Mouse (Mus musculus) lung, embryonic 15.5 days (tissue): ENCODE measurements around the gene Senp5. TPM values are rescaled to one million over a fixed set of nuclear protein-coding genes. Genes with fewer than 3 reads are reported as not detected.
A peak's percentile ranks its signal among the peaks of the same experiment; 100 is the strongest.

ENCODE experiments used
- ATAC-seq: fragments of 200-750 bp; cut with Nextera tagmentation; 2 replicates; pipeline ENCODE4 v1.8.0; 2017; ENCODE audit warnings: moderate number of reproducible peaks, borderline replicate concordance; ENCODE audit not compliant: low FRiP score, low TSS enrichment; ENCODE audit errors: extremely low read depth
- H3K27ac ChIP-seq: fragments of 300-500 bp; sonication (generic); 2 replicates; pipeline ENCODE4 v1.5.1; 2015; ENCODE audit warnings: moderate library complexity, mild to moderate bottlenecking, inconsistent platforms
- H3K27me3 ChIP-seq: fragments of 300-500 bp; sonication (generic); 2 replicates; pipeline ENCODE4 v1.6.1; 2015; ENCODE audit warnings: inconsistent platforms
- H3K36me3 ChIP-seq: fragments of 300-500 bp; sonication (generic); 2 replicates; pipeline ENCODE4 v1.6.1; 2015; ENCODE audit warnings: inconsistent platforms
- H3K4me1 ChIP-seq: fragments of 300-500 bp; sonication (generic); 2 replicates; pipeline ENCODE4 v1.6.1; 2015; ENCODE audit warnings: inconsistent platforms
- H3K4me2 ChIP-seq: fragments of 300-500 bp; sonication (generic); 2 replicates; pipeline ENCODE4 v1.6.1; 2015; ENCODE audit warnings: inconsistent platforms, mild to moderate bottlenecking, moderate library complexity
- H3K4me3 ChIP-seq: fragments of 300-500 bp; sonication (generic); 2 replicates; pipeline ENCODE4 v1.5.1; 2015; ENCODE audit warnings: mild to moderate bottlenecking, inconsistent platforms
- H3K9ac ChIP-seq: fragments of 300-500 bp; sonication (generic); 2 replicates; pipeline ENCODE4 v1.6.1; 2015; ENCODE audit warnings: inconsistent platforms
- H3K9me3 ChIP-seq: fragments of 300-500 bp; sonication (generic); 2 replicates; pipeline ENCODE4 v1.6.1; 2016; ENCODE audit warnings: inconsistent platforms
- WGBS: fragments of 180-500 bp; shearing (Covaris S2); methylation state at CpG from one replicate; pipeline ENCODE4 v1.1.7; 2015; 5-methylcytosine and 5-hydroxymethylcytosine counted together
- polyA plus RNA-seq: library from polyadenylated mRNA; unstranded; fragments of >200 nt; fragmentation: Nextera tagmentation; extraction: Ambion mirVana; gene quantifications from 2 replicates; pipeline ENCODE4 v1.2.1, GENCODE M21; 2015

Gene Senp5
- polyA plus RNA-seq, 1 experiment from 2014 or later = 13.5 TPM

DNA sequence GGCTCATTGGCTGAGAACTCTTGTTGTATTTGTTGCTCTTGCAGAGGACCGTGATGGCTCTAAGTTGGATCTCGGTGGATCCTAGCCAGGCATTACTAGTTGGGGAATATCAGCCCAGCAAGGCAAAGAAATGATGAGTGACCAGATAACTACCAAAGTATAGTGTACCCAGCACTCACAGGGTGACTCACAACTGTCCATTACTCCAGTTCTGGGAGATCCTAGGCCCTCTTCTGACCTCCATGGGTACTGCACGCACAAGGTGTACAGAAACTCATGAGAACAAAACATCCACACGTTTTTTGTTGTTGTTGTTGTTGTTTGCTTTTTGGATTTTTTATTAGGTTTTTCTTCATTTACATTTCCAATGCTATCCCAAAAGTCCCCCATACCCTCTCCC lies 66.5 kb downstream of the Senp5 start:
- H3K27ac ChIP-seq = no peak overlapping the region
- WGBS = 86% methylated on average over 4 of the region's 4 CpGs
- peaks cover 26% of the 10 kb centered on the region for H3K4me1 ChIP-seq
- no peaks in the 10 kb centered on the region for H3K36me3 ChIP-seq
- 0 out of 2 replicates have a peak, but pooled peaks cover 4% of the 10 kb centered on the region for H3K9me3 ChIP-seq
- no peak overlapping the region for H3K4me3 ChIP-seq
- no peak for ATAC-seq
- peaks cover 45% of the 10 kb centered on the region for H3K27me3 ChIP-seq
- no peak overlapping the region for H3K4me2 ChIP-seq
- H3K9ac ChIP-seq = no peak overlapping the region

- H3K36me3 ChIP-seq = no peaks in the 10 kb centered on the region
- WGBS = 4% methylated on average over 36 of the region's 36 CpGs
- no peak overlapping the region for H3K27ac ChIP-seq
- peaks cover 26% of the 10 kb centered on the region for H3K4me1 ChIP-seq
- H3K27me3 ChIP-seq = peaks cover 48% of the 10 kb centered on the region
- H3K4me2 ChIP-seq = peak overlapping the region; percentile 52
- no peak for ATAC-seq
- H3K4me3 ChIP-seq = peak overlapping the region; percentile 24
- no peak overlapping the region for H3K9ac ChIP-seq
- H3K9me3 ChIP-seq = 0 out of 2 replicates have a peak, but pooled peaks cover 4% of the 10 kb centered on the region
Observed at GRCm38 (mm10) chr16:31935091-31935979, 67.8 kb downstream of the Senp5 start.

GRCm38 (mm10) chr16:31934550-31935010 lies 68.5 kb downstream of the Senp5 start:
- Histone ChIP-seq H3K27ac (no peak overlapping the region), H3K4me3 (peak overlapping the region; percentile 24; the same call in 1 of the 2 replicates), H3K4me1 (peaks cover 26% of the 10 kb centered on the region), H3K36me3 (no peaks in the 10 kb centered on the region), H3K4me2 (peak overlapping the region; percentile 52; the same call in 1 of the 2 replicates), H3K27me3 (peaks cover 48% of the 10 kb centered on the region), H3K9ac (no peak overlapping the region), H3K9me3 (0 out of 2 replicates have a peak, but pooled peaks cover 4% of the 10 kb centered on the region)
- no peak for ATAC-seq
- 26% methylated on average over 13 of the region's 13 CpGs for whole genome bisulfite sequencing

DNA sequence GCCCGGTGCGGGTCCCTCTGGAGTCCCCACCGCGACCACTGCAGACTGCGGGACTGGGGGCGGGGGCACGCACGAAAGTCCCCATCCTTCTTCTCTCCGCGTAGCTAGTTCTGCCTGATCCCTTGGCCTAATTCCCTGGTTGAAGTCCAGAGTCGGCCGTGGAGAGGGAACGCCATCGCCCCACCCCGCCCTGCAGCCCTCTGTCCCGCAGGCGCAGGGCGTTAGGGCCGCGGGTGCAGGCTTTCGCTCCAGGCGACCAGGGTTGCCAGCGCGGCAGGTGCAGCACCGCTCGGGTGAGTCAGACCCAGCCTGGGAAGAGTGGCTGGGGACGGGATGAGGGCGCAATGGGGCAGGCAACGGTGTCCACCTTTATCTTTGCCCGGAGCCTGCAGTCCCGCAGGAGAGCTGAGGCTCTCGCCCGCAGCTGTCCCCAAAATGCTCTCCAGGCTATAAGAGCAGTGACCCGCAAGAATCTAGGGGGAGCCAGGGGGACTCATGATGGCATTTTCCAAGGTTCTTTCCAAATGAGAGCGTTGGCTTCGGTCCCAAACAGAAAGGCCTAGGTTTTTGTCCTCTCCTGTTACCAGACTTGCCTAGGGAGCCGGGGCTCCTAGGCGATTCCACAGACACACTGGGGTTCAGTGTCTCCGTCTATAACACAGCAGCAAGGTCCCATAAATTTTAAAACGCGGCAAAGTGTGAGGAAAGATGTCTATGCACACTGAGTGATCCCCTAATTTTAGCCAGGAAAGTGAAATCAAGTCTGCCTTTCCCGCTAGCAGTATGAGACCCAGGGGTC lies 69.1 kb downstream of the Senp5 start, which contains the start of gene Pigz:
Gene Pigz, plus strand, starts transcription at position 101 of the 799 bp plus-strand sequence.
- H3K4me3 ChIP-seq = peak within 1 kb of the TSS; percentile 57
- H3K27ac ChIP-seq = peak within 1 kb of the TSS; percentile 42; the same call in 1 of the 2 replicates
- H3K4me2 ChIP-seq = peak within 1 kb of the TSS; percentile 98
- H3K9me3 ChIP-seq = 0 out of 2 replicates have a peak, but pooled peaks cover 4% of the 10 kb centered on the region
- peak within 1 kb of the TSS; percentile 45 for H3K9ac ChIP-seq
- ATAC-seq = no peak
- peaks cover 26% of the 10 kb centered on the region for H3K4me1 ChIP-seq
- H3K27me3 ChIP-seq = peaks cover 48% of the 10 kb centered on the region
- H3K36me3 ChIP-seq = no peaks in the 10 kb centered on the region
- 9% methylated on average over 42 of the region's 42 CpGs for WGBS

GRCm38 (mm10) chr16:31932840-31933697 lies 70.0 kb downstream of the Senp5 start:
- 0 out of 2 replicates have a peak, but pooled peaks cover 4% of the 10 kb centered on the region for H3K9me3 ChIP-seq
- ATAC-seq = peak; percentile 94
- peak overlapping the region; percentile 98 for H3K4me2 ChIP-seq
- H3K4me1 ChIP-seq = peaks cover 26% of the 10 kb centered on the region
- peaks cover 48% of the 10 kb centered on the region for H3K27me3 ChIP-seq
- no peaks in the 10 kb centered on the region for H3K36me3 ChIP-seq
- peak overlapping the region; percentile 57 for H3K4me3 ChIP-seq
- H3K9ac ChIP-seq = peak overlapping the region; percentile 45
- peak overlapping the region; percentile 42; the same call in 1 of the 2 replicates for H3K27ac ChIP-seq
- 1% methylated on average over 50 of the region's 50 CpGs for WGBS

GRCm38 (mm10) chr16:31932255-31932654 lies 70.8 kb downstream of the Senp5 start:
- no peak for ATAC-seq
- 58% methylated on average over 5 of the region's 5 CpGs for WGBS
- peak overlapping the region; percentile 98 for H3K4me2 ChIP-seq
- 0 out of 2 replicates have a peak, but pooled peaks cover under 1% of the 10 kb centered on the region for H3K9me3 ChIP-seq
- H3K4me1 ChIP-seq = peaks cover 26% of the 10 kb centered on the region
- H3K4me3 ChIP-seq = no peak overlapping the region; the same call in 1 of the 2 replicates
- peaks cover 47% of the 10 kb centered on the region for H3K27me3 ChIP-seq
- H3K9ac ChIP-seq = no peak overlapping the region
- H3K36me3 ChIP-seq = no peaks in the 10 kb centered on the region
- no peak overlapping the region for H3K27ac ChIP-seq

- peaks cover 38% of the 10 kb centered on the region for H3K27me3 ChIP-seq
- H3K36me3 ChIP-seq = no peaks in the 10 kb centered on the region
- H3K27ac ChIP-seq = no peak overlapping the region
- no peak overlapping the region for H3K4me2 ChIP-seq
- WGBS = 53% methylated on average over 17 of the region's 17 CpGs
- H3K9me3 ChIP-seq = no peaks in the 10 kb centered on the region
- H3K4me3 ChIP-seq = no peak overlapping the region
- ATAC-seq = no peak
- peaks cover 26% of the 10 kb centered on the region for H3K4me1 ChIP-seq
- H3K9ac ChIP-seq = no peak overlapping the region
Observed at GRCm38 (mm10) chr16:31931330-31931729, 71.8 kb downstream of the Senp5 start.

DNA sequence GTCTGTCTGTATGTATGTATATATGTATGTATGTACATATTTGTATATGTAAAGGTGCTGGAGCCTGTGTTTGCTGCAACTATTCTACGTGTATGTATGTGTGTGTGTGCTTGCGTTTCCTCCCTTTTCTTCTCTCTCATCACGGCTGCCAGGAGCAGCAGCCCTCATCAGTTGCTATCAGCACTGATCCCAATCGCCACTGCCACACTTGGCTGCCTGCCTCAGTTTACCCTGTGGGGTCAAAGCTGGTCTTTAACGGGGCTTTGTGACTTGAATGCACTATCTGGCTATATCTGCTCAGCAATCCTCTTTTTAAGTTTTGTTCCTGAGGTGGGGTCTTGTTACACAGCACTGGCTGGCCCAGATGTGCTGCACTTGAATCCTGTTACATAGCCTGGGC lies 75.7 kb downstream of the Senp5 start:
- H3K27ac ChIP-seq = no peak overlapping the region
- 0 out of 2 replicates have a peak, but pooled peaks cover 3% of the 10 kb centered on the region for H3K27me3 ChIP-seq
- no peak overlapping the region for H3K4me3 ChIP-seq
- no peak overlapping the region for H3K9ac ChIP-seq
- H3K9me3 ChIP-seq = no peaks in the 10 kb centered on the region
- H3K4me1 ChIP-seq = peaks cover under 1% of the 10 kb centered on the region; the same call in 1 of the 2 replicates
- WGBS = 79% methylated on average over 5 of the region's 5 CpGs
- no peaks in the 10 kb centered on the region for H3K36me3 ChIP-seq
- no peak overlapping the region for H3K4me2 ChIP-seq
- ATAC-seq = no peak

DNA sequence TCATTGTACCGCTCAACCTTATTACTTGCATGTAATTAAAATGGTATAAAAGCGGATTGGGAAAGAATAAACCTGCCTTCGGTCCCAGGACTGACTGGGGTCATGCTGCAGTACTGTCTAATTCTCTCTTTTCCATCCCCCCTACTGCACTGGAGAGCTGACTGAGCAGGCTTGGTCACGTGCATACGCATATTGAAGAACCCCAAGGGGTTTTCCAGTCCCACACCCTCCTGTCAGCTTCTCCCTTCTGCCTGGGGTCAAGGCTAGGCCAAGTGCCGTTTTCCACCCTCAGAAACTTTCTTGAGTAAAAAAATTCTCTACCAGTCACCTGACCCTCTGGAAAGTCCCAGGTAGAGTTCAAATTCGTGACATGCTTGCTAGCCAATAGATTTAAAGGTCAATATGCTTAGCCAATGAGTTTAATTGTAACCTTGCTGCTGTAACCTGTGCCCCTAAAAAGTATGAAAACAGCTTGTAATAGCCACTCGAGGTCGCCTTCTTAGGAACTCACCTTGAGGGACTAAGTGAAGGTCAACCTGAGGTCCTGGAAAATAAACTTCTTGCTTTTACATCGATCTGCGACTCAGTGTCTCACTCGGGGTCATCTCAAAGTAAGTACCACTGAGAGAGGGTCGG lies 76.4 kb downstream of the Senp5 start:
- WGBS = 72% methylated on average over 13 of the region's 13 CpGs
- Histone ChIP-seq H3K4me1 (no peaks in the 10 kb centered on the region), H3K4me3 (no peak overlapping the region), H3K4me2 (no peak overlapping the region), H3K9me3 (no peaks in the 10 kb centered on the region), H3K9ac (no peak overlapping the region), H3K27me3 (0 out of 2 replicates have a peak, but pooled peaks cover 3% of the 10 kb centered on the region), H3K36me3 (no peaks in the 10 kb centered on the region), H3K27ac (no peak overlapping the region)
- no peak for ATAC-seq

GRCm38 (mm10) chr16:31926091-31926490 lies 77.0 kb downstream of the Senp5 start:
- Histone ChIP-seq H3K9ac (no peak overlapping the region), H3K4me3 (no peak overlapping the region), H3K4me2 (no peak overlapping the region), H3K27ac (no peak overlapping the region), H3K27me3 (no peaks in the 10 kb centered on the region), H3K4me1 (no peaks in the 10 kb centered on the region), H3K36me3 (no peaks in the 10 kb centered on the region), H3K9me3 (no peaks in the 10 kb centered on the region)
- 72% methylated on average over 6 of the region's 6 CpGs for WGBS
- no peak for ATAC-seq
